Mouse (Mus musculus) thymus, adult 2 months (tissue): Measurements from ENCODE around the gene Spag8. TPM values are rescaled to one million over a fixed set of nuclear protein-coding genes. Genes with fewer than 3 reads are reported as not detected.

ENCODE experiments used
- DNase-seq: peaks from one replicate; pipeline ENCODE4 v3.0.0; 2021
- H3K27ac ChIP-seq: fragments of 200-500 bp; 2 replicates; pipeline ENCODE4 v1.5.1; 2012; ENCODE audit warnings: low read length, control low read depth; ENCODE audit not compliant: control insufficient read depth, insufficient read depth
- H3K27me3 ChIP-seq: fragments of 200-500 bp; 2 replicates; pipeline ENCODE4 v1.6.1; 2012; ENCODE audit warnings: mild to moderate bottlenecking, low read length, moderate library complexity, mixed read lengths; ENCODE audit not compliant: control insufficient read depth, insufficient read depth
- H3K36me3 ChIP-seq: fragments of 200-500 bp; 2 replicates; pipeline ENCODE4 v1.6.1; 2012; ENCODE audit warnings: mild to moderate bottlenecking, low read length, moderate library complexity; ENCODE audit not compliant: control insufficient read depth, insufficient read depth
- H3K4me1 ChIP-seq: fragments of 200-500 bp; replicated peaks from 2 replicates; pipeline ENCODE4 v1.6.1; 2012; ENCODE audit warnings: low read length; ENCODE audit not compliant: control insufficient read depth, insufficient read depth
- H3K4me3 ChIP-seq: fragments of 200-500 bp; 2 replicates; pipeline ENCODE4 v1.5.1; 2012; ENCODE audit warnings: mild to moderate bottlenecking, low read length, control low read depth, moderate library complexity; ENCODE audit not compliant: control insufficient read depth, insufficient read depth
- CTCF ChIP-seq: fragments of 200-500 bp; IDR thresholded peaks from 2 replicates; pipeline ENCODE4 v1.5.1; 2012; ENCODE audit warnings: mild to moderate bottlenecking, control low read depth, low read length, moderate library complexity, borderline replicate concordance; ENCODE audit not compliant: control insufficient read depth, poor library complexity, insufficient read depth; ENCODE audit errors: extremely low read depth
- POLR2A ChIP-seq: fragments of 200-500 bp; IDR thresholded peaks from 2 replicates; pipeline ENCODE4 v1.6.1; 2012; ENCODE audit warnings: mild to moderate bottlenecking, low read length, control low read depth, moderate library complexity; ENCODE audit not compliant: control insufficient read depth, poor library complexity, insufficient read depth; ENCODE audit errors: extremely low read depth
- WGBS: fragments of 180-500 bp; shearing (Covaris S2); methylation state at CpG from one replicate; pipeline ENCODE4 v1.1.7; 2018; 5-methylcytosine and 5-hydroxymethylcytosine counted together
- polyA plus RNA-seq: library from polyadenylated mRNA; depleted of rRNA; stranded (reverse); fragments of >200 nt; gene quantifications from 2 replicates; pipeline ENCODE4 v1.2.3, GENCODE M21; 2012; rRNA removed

Gene Spag8
- polyA plus RNA-seq: 1.00 and 1.0 TPM in 2 replicates

DNA sequence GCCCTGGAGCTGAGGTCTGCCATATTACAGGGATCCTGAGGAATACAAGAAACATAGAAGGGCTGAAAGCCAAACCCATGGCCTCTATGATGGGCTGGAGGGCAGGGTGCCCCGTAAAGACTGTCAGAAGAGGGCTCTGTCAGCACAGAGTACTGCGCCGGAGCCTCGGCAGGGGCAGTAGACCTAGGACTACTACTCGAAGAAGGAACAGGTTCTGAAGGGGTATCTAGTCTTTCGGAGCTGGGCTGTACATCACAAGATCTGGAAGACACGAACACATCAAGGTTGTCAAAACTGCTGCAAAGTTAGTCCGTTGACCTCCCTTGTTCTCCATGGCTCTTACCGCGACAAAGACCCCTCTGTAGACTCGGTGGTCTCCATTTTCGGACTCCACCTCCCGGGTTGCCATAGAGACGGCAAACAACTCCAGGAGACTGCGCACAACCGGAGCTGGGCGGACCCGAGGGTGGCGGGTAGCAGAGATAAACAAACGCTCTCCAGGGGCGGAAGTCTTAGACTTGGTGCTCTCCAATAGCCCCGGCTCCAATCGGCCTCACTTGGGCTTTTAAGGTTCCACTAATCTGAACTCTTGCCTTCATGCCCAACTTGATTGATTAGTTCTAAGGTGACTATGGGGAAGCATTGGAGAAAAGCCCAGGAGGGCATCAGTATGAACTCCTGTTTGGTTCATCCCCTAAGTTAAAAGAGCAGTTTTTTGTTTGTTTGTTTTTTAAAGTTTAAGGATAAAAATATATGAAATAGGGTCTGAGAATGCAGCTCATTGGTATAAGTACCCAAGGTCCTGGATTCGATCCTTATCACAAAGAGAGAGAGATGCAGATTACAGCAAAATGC, at the start of gene Spag8:
Gene Spag8, minus strand, starts transcription at position 434 of the 855 bp plus-strand sequence.
- TF ChIP-seq CTCF (no peak), POLR2A (no peak)
- H3K4me3 ChIP-seq: no peak within 1 kb of the TSS

DNA sequence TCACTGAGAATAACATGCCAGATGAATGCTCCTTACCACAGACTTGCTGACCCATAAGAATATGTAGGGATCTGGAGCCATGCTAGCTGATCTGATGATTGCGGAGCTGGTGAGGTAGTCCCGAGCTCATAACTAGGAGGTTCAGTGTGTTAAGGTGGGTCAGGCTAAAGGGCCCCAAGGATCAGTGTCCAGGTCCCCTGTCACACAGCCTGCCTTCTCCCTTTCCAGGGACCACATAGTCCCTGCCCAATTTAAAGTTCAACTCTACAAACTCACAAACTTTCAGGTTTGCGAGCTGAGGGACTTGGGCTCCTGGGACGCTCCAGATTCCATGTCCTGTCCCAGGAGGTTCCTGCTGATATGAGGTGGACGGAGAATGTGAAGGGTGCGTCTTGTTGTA, 47.3 kb upstream of the Spag8 start, which contains the start of gene Olfr70:
Gene Olfr70, minus strand, starts transcription at position 101 of the 400 bp plus-strand sequence.
- WGBS: 97% methylated on average over 6 of the region's 6 CpGs
- no peaks in the 10 kb centered on the region for H3K36me3 ChIP-seq
- no peak for DNase-seq

More for the DNA sequence above, at the start of gene Spag8:
- peak; percentile 27 for DNase-seq
- WGBS: 51% methylated on average over 24 of the region's 24 CpGs
- no peaks in the 10 kb centered on the region for H3K36me3 ChIP-seq
- H3K4me1 ChIP-seq: peaks cover 4% of the 10 kb centered on the region
- no peak within 1 kb of the TSS for H3K27ac ChIP-seq
- no peaks in the 10 kb centered on the region for H3K27me3 ChIP-seq

DNA sequence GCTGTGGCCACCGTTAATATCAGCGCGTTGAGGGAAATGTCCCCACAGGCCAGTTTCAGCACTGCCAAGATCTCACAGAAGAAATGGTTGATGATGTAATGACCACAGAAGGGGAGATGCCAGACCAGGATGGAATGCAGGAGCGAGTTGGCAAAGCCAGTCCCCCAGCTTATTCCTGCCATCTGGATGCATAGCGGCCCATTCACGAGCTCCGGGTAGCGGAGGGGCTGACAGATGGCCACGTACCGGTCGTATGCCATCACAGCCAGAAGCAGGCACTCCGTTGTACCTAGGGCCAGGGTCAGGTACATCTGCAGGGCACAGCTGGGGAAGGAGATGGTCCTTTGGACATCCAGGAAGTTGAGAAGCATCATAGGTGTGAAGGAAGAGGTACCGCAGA, 43.2 kb upstream of the Spag8 start:
- DNase-seq: no peak
- Histone ChIP-seq H3K4me1 (no peaks in the 10 kb centered on the region), H3K27me3 (no peaks in the 10 kb centered on the region), H3K4me3 (no peak overlapping the region), H3K27ac (no peak overlapping the region), H3K36me3 (no peaks in the 10 kb centered on the region)
- WGBS: 98% methylated on average over 13 of the region's 13 CpGs
- no peak for TF ChIP-seq CTCF
- TF ChIP-seq POLR2A: no peak

More for the DNA sequence above, 47.3 kb upstream of the Spag8 start, which contains the start of gene Olfr70:
- H3K4me1 ChIP-seq: no peaks in the 10 kb centered on the region
- TF ChIP-seq POLR2A (no peak), CTCF (no peak)
- no peak within 1 kb of the TSS for H3K27ac ChIP-seq
- H3K27me3 ChIP-seq: no peaks in the 10 kb centered on the region
- no peak within 1 kb of the TSS for H3K4me3 ChIP-seq

DNA sequence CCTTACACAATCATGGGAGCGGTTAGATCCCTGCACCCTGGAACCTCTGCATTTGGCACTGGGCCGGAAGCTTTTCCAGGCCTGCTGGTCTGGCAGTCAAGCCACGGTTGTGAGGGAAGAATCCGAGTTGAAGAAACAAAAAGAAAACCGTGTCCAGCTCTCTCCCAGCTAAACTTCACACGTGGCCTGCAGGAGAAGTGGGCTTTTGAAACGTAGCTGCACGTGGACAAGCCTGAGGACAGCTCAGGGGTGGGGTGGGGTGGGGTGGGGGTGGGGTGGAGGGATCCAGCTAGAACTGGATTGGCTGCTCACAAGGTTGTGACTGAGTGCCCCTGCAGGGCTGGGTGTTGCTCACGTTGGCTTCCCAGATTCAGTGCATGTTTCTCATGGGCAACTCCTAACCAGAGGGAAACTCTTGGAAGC, 41.9 kb upstream of the Spag8 start:
- no peaks in the 10 kb centered on the region for H3K27me3 ChIP-seq
- WGBS: 68% methylated on average over 9 of the region's 9 CpGs
- no peak for TF ChIP-seq POLR2A
- TF ChIP-seq CTCF: no peak
- no peak overlapping the region for H3K27ac ChIP-seq
- H3K4me3 ChIP-seq: no peak overlapping the region
- DNase-seq: no peak
- no peaks in the 10 kb centered on the region for H3K36me3 ChIP-seq
- H3K4me1 ChIP-seq: no peaks in the 10 kb centered on the region

DNA sequence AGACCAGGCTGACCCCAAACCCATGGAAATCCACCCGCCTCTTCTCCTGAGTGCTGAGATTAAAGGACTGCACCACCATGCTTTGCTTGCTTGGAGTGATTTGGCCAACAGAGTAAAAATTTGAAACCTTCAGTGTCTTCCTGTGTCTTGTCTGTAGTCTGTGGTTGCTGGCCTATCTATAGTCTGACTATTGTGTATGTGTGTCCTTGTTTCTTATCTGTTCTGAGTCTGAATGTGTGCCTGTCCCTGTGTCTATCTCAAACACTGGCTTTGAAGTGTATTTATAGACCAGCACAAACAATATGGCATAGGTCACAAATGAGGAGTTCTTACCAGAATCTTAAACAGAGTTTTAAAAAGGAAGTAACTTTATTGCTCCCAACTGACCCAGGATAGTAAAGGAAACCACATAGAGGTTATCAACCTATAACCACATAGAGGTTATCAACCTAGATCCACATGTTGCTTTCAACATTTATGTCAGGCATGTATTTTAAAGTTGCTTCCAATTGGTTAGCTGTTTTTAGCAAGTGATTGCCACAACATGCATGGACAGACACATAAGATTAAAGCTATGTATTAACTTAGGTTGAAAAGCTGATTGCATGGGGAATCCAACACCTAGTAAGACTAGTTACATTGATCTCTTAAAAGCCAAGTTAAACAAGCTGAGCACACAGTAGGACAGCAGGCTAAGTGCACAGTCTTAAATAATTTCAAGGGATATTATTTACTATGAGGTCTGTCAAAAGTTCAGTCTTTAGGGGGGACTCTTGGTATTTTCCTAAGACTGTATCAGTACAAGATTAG, 41.2 kb upstream of the Spag8 start:
- no peaks in the 10 kb centered on the region for H3K36me3 ChIP-seq
- no peak overlapping the region for H3K27ac ChIP-seq
- H3K4me1 ChIP-seq: no peaks in the 10 kb centered on the region
- DNase-seq: no peak
- H3K27me3 ChIP-seq: no peaks in the 10 kb centered on the region
- H3K4me3 ChIP-seq: no peak overlapping the region
- 81% methylated on average over 1 of the region's 1 CpGs for WGBS
- no peak for TF ChIP-seq CTCF
- no peak for TF ChIP-seq POLR2A

DNA sequence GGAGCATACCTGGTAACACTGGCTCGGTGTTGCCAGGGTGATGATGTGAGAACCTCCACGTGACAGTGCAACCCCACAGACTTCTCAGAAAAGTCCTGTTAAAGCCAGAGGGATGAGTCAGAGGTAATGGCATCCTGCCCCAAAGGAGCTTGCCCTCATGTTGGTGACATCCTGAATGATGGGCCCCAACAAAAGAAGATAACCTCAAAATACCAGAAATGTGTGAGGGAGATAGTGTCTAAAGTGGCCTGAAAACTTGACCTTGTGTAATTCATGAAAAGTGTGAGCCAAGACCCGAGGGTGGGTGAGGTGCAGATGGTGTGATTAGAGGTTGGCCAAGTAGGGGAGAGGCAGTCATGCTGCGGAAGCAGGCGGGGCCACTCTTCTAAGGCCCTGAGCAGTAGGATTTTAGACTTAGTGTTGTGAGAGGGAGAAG, 40.4 kb upstream of the Spag8 start:
- WGBS: 63% methylated on average over 5 of the region's 5 CpGs
- H3K36me3 ChIP-seq: no peaks in the 10 kb centered on the region
- H3K27ac ChIP-seq: no peak overlapping the region
- no peak for DNase-seq
- H3K27me3 ChIP-seq: no peaks in the 10 kb centered on the region
- no peak overlapping the region for H3K4me3 ChIP-seq
- TF ChIP-seq CTCF: no peak
- no peaks in the 10 kb centered on the region for H3K4me1 ChIP-seq
